Mouse (Mus musculus) gastrocnemius, postnatal 14 days (tissue): ENCODE data around the gene Hps4. TPM values are rescaled to one million over a fixed set of nuclear protein-coding genes. Genes with fewer than 3 reads are reported as not detected.

ENCODE experiments used
- DNase-seq: peaks from one replicate; pipeline ENCODE4 v3.0.0; 2021; ENCODE audit warnings: mixed read lengths
- intact Hi-C: fragments of 180-260 bp; cut with DNase I; formaldehyde crosslinking; loops from one replicate; pipeline ENCODE4 v1.15.1; 2025; ENCODE audit warnings: low total_unique reads
- total RNA-seq, 2 experiments: library from RNA; stranded (reverse); gene quantifications; 2 replicates each; pipeline ENCODE4 v1.2.3; 2021

Hps4 gene
- total RNA-seq, 2 experiments from 2014 or later: 4.8 to 6.9 TPM

GRCm38 (mm10) chr5:112320936-112321335 is 21.9 kb upstream of the Hps4 start:
- no peak for DNase-seq
- intact Hi-C loops: no loop called here

DNA sequence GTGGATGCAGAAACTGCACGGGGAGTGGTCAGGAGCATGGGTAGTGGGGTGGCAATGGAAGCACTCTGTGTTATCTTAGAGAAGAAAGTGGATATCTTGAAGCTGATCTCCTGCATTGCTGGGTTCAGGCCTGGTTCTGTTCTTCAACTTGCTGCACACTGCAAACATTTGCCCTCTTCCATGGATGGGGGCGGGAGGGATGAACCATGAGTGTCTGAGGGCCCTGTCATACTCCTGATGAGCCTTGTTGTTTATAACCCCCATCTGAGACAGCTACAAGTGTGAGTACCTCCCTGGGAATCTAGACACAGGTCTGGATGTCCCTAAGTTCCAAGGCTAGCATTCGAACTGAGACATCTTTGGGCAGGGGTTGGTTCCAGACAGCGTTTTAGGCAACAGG is 21.5 kb upstream of the Hps4 start:
- DNase-seq: no peak
- intact Hi-C loops: no loop called here

DNA sequence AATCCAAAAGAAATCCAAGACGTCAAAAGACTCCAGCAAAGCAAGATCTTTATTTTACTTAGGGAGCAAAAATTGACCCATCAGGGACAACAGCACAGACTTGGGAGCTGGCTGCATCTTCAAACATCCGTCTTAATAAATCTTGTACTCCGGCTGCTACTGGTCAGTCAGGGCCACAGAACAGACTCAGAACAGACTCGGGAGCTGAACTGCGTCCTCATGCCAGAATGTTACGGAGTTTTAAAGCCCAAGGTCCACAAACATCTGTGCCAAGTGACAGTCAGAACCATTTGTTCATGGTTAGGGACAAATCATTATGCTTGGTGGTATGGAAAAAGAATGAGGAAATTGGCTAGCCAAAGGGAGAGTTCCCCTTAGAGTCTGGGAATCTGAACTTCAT is 19.6 kb upstream of the Hps4 start:
- DNase-seq: no peak
- intact Hi-C loops: no loop called here

GRCm38 (mm10) chr5:112324637-112325545 is 18.0 kb upstream of the Hps4 start:
- peak; percentile 38 for DNase-seq
- intact Hi-C loops: no loop called here

- DNase-seq: peak; percentile 96
- intact Hi-C loops: no loop called here
Measured at GRCm38 (mm10) chr5:112325546-112326445, 17.1 kb upstream of the Hps4 start, which contains the start of gene Tfip11. Gene Tfip11 (plus strand): TSS chr5:112326358.

DNA sequence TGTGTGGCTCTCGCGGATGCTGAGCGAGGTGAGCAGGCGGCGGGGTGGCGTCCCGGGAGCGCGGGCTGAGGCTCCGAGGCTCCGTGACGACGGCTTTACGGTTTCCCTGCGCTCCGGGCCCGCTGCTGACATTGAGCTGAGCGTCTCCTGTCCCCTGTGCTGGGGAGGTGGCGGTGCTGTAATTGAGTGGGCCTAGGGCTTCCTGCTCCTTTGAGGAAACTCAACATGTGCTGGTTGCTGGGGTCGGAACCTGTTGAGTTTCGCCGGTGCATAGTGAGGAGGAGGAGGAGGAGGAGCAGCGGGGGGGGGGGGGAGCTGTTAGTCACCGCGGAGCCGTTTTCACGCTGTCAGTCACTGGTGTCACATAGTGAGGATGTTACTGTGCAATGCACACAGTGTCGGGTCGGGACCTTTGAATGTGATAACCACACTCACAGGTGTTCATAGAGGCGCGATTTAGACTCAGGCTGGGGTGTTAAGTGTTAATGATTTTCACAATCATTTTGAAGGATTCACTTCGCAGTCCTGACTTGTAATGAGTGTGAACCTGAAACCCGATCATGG is 16.4 kb upstream of the Hps4 start:
- intact Hi-C loops: no loop called here
- DNase-seq: no peak

DNA sequence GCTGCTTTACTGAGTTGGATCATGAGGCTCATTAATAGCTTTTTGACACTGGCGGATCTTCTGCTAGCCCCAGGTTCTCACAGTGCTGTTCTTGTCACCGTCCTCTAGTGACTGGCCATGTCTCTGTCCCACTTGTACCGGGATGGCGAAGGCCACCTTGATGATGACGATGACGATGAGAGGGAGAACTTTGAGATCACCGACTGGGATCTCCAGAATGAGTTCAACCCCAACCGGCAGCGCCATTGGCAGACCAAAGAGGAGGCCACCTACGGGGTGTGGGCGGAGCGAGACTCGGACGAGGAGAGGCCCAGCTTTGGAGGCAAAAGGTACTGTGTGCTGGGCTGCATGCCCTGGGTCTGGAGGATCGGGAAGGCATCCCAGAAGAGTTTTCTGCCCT is 15.0 kb upstream of the Hps4 start:
- intact Hi-C loops: no loop called here
- DNase-seq: no peak

DNA sequence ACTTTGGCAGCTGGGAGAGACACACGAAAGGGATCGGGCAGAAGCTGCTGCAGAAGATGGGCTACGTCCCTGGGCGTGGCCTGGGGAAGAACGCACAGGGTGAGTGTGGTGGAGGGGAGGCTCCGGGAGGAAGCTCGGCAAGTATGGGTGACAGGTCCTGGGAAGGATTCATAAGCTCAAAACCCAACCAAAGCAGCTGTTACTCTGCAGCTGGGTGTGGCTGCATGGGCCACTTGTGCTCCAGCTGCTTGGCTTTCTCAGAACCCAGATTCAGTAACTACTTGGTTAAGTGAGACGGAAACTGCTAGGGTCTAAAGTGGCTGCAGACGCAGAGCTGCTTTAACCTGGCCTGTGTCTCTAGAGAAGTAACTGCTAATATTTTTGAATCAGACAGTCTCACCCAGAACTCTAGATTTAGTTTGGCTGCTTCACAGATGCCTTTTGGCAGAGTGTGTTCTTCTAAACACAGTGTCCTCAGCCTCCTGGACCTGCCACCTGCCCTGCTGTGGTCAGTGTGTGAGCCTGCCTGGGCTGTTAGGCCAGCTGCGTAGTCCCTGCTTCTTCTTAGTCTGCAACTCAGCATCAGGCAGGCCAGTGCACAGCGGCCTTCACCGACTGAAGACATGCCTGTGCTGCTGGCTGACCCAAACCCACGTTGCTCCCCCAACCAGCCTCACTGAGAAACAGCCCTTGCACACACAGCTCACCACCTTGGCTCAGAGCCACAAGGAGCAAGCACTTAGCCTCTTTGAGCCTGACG is 12.9 kb upstream of the Hps4 start:
- DNase-seq: no peak
- intact Hi-C loops: loop anchor here (10.0 kb wide), 1 partner anchor 95 kb away; no protein-coding TSS in a partner anchor

- intact Hi-C loops: loop anchor here (2.0 to 10.0 kb wide), 2 partner anchors 89 to 95 kb away; no protein-coding TSS in a partner anchor
- DNase-seq: no peak
Measured at GRCm38 (mm10) chr5:112335473-112335872, 7.4 kb upstream of the Hps4 start.

DNA sequence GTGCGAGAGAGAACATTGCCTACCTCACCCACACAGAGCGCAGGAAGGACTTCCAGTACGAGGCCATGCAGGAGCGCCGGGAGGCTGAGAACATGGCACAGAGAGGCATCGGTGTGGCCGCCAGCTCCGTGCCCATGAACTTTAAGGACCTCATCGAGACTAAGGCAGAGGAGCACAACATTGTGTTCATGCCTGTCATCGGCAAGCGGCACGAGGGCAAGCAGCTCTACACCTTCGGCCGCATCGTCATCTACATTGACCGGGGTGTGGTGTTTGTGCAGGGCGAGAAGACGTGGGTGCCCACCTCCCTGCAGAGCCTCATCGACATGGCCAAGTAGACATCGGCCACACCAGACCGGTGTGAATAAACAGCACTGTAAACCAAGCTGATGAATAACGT is 5.9 kb upstream of the Hps4 start:
- intact Hi-C loops: loop anchor here (10.0 kb wide), 1 partner anchor 88 kb away; no protein-coding TSS in a partner anchor

DNA sequence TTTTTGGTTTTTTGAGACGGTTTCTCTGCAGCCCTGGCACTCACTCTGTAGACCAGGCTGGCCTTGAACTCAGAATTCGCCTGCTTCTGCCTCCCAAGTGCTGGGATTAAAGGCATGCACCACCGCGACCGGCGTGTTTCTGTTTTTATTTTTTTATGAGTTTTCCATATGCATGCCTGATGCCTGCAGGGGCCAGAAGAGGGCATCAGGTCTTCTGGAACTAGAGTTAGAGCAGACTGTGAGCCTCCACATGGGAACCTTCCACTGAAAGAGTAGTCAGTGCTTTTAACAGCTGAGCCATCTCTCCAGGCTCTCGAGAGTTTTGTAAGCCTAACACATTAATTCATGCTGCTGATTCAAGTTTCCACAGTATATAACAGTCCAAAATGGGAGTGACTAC is 3.7 kb upstream of the Hps4 start:
- no peak for DNase-seq
- intact Hi-C loops: loop anchor here (10.0 kb wide), 1 partner anchor 86 kb away; no protein-coding TSS in a partner anchor

More for the DNA sequence above, 5.9 kb upstream of the Hps4 start:
- DNase-seq: no peak

GRCm38 (mm10) chr5:112343205-112343595 is 317 bp downstream of the Hps4 start:
- no peak for DNase-seq
- intact Hi-C loops: no loop called here

DNA sequence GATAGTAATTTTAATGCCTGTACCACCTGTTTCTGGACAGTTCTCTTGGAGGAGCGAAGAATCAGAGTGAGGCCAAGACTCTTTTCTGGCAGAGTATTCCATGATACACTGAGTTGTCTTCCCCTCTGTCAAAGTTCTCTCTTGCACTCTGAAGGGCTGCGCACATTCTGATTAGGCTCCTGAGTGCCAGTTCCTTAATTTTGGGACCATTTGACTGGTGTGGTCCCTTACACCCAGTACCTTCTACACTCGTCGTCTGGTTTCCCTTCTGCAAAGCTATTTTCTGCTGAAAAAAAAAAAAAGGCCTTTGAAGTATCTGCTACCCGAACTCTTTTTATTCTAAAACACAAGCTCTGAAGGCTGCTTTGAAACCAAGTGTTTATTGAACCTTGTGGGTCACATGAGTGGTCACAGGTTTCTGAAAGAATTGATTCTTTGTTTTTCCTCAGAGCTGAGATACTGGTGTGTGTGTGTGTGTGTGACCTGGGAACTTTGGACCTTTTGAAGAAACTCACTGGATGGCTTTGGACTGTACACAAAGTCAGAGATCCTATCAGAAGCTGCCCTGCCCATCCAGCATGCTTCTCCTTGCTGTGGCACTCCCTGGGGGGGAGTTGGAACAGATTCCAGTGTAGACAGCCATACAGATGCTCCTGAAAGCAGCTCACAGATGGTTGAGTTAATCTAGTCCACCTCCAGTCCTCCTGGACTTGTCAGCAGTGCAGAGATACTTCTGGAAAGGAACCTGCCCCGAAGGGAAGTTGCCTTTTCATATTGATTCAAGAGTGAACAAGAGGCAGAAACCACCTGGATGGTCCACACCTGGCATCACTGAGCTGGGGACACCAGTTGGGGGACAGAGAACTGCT is 1.4 kb downstream of the Hps4 start:
- intact Hi-C loops: no loop called here
- DNase-seq: no peak

DNA sequence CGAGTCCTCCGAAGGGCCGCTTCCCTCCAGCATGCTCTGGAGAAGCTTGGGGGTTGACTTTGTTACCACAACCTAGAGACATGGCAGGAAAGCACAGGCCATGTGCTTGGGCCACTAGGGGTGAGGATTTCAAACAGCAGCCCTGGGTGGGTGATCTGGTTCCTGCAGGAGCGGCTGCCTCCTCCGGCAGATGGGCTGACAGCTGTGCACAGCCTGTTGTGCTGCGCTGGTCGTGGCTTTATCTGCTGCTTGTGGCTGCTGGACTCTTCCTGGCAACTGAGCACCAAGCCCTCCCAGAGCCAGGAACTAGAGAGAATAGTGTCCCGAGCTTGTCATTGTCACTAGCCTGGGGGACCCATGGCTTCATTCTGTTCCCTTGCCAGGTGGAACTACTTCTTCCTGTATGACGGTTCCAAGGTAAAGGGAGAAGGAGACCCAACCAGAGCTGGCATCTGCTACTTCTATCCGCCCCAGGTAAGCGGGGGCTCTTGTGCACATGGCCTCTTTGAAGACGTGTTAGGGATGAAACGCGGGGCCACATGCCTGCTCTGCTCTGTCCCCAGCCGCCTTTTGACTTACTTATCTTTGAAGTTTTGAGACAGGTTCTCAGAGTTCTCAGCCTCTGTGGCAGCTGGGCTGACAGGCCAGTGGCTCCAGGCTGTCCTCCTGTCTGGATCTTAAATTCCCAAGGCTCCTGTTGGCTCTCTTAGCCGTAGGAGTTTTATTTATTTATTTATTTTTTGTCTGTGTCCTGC is 3.5 kb downstream of the Hps4 start:
- DNase-seq: no peak
- intact Hi-C loops: no loop called here

- DNase-seq: no peak
- intact Hi-C loops: no loop called here
Measured at GRCm38 (mm10) chr5:112349169-112349568, 6.3 kb downstream of the Hps4 start.

- intact Hi-C loops: no loop called here
- DNase-seq: no peak
Measured at GRCm38 (mm10) chr5:112355493-112355892, 12.6 kb downstream of the Hps4 start.

DNA sequence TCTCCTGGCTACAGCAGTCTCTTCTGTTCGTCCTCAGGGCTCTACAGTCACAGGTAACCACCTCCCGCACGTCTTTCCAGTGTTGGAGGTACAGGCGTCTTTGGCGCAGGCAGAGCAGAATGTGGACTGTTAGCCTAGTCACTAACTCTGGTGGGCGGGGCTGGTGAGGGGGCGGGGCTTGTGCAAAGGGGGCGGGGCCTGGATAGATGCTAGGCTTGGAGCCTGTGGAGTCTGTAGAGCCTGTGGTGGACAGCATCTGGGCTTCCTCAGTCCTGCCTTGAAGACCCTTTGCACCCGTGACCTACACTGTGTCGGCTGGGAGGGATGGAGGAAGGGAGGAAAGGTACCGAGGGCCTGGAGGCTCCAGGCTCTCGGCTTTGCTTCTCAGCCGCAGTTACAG is 13.0 kb downstream of the Hps4 start, which contains the start of gene Gm6583:
Gene Gm6583, minus strand, starts transcription at position 124 of the 400 bp plus-strand sequence.
- intact Hi-C loops: no loop called here
- DNase-seq: no peak
